Mouse (Mus musculus): ENCODE results near the gene Dpep1. TPM values are rescaled to one million over a fixed set of nuclear protein-coding genes. Genes with fewer than 3 reads are reported as not detected.

Dpep1 gene
- polyA plus RNA-seq, 1 experiment, result 0.92 TPM

DNA sequence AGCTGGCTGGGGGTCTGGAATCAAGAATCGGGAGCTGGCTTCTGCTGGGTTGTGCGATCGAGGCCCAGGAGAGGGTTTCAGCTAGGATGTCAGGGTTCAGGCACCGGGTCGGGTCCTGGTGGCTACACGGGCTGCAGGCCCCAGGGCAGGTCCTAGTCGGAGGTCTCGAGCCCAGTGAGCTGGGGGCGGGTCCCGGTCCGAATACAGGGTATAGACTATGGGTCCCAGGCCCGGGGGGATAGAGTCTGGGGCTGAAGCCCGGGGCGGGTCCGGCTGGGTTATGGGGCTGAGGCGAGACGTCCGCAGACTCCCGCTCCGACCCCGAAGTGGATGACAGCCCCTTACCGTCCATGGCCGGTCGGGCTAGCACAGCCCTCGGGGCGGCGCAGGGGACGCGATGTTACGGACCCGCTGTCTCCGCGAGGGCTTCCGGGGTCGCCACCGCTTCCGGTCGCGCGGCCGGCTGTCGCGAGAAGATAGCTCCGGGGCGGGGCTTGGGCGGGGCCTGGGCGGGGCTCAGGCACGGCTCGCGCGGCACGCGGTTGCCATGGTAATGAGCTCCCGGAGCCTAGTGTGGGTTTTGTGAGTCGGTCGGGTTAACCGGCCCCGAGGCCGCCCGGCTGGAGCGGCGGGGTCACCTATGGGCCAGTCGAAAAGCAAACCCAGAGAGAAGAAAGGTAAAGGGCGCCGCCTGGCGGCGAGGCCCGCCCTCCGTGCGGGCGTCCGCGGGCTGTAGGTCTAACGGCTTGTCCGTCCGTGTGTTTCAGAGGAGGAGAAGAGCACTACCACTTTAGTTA lies 26.5 kb downstream of the Dpep1 start, which contains the start of the genes Chmp1a and Spata33:
Chmp1a (minus strand) TSS at position 443 of the 797 bp plus-strand sequence.
Spata33 (plus strand) TSS at position 512 of the 797 bp plus-strand sequence.
- Histone ChIP-seq H3K79me3 (ENCODE audit: low read depth) (peaks cover 14% of the 10 kb centered on the region), H3K27me3 (ENCODE audit: control insufficient read depth, insufficient read depth, insufficient read length) (no peaks in the 10 kb centered on the region), H3K36me3 (ENCODE audit: control insufficient read depth, insufficient read depth) (peaks cover 12% of the 10 kb centered on the region), H3ac (ENCODE audit: control insufficient read depth, insufficient read length, low read depth) (peak within 1 kb of the TSS; percentile 96), H3K79me2 (ENCODE audit: control insufficient read depth, insufficient read depth) (peaks cover 20% of the 10 kb centered on the region), H3K4me3 (ENCODE audit: insufficient read depth, poor library complexity, severe bottlenecking) (peak within 1 kb of the TSS; percentile 96)
- TF ChIP-seq MAX (IDR thresholded peaks at IDR 0.05) (peak; percentile 13), CTCF (IDR thresholded peaks at IDR 0.05; ENCODE audit: control insufficient read depth, insufficient read depth, insufficient read length) (peak; percentile 73), MYOG (IDR thresholded peaks at IDR 0.05; ENCODE audit: control insufficient read depth, extremely low read depth, insufficient read length) (no peak)

DNA sequence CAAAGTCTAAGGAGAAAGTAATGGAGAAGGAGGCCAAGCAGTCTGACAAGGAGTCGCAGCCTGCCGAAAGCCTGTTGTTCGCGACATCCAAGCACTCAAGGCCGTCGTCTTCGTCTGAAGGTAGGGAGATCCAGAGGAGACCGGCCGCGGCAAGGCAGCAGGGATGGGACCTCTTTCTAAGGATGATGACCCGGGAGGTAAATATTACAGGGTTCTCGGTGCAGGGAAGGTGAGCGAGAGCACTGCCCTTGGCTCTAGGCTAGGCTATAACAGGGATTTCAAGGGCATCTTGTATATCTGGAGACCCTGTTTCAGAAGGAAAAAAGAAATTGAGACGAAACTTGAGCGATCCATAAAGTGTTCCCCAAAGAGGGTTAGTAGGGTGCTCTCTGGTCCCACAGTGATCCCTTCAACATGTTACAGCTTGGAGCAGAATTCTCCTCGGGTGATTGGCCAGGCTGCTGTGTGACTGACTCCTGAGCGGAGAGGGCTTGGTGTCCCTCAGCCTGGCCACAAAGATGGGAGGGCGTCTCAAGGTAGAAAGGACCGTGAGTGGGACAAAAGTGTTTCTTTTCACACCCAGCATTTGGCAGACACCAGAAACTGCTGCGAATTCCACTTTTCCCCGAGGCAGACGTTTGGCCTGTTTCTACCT lies 27.2 kb downstream of the Dpep1 start:
- peaks cover 8% of the 10 kb centered on the region for H3K36me3 ChIP-seq (ENCODE audit: control insufficient read depth, insufficient read depth)
- H3K27me3 ChIP-seq (ENCODE audit: control insufficient read depth, insufficient read depth, insufficient read length), result no peaks in the 10 kb centered on the region
- no peak for TF ChIP-seq FOSL1 (IDR thresholded peaks at IDR 0.05; ENCODE audit: insufficient read depth, low read length, poor library complexity, severe bottlenecking)
- no peak for TF ChIP-seq CEBPB (IDR thresholded peaks at IDR 0.05; ENCODE audit: low read depth)
- no peak for TF ChIP-seq MAX (IDR thresholded peaks at IDR 0.05)
- no peak for TF ChIP-seq MYOD1 (IDR thresholded peaks at IDR 0.05; ENCODE audit: control insufficient read depth, insufficient read length, low read depth)
- TF ChIP-seq MYOG (IDR thresholded peaks at IDR 0.05; ENCODE audit: control insufficient read depth, extremely low read depth, insufficient read length), result no peak
- TF ChIP-seq CTCF (IDR thresholded peaks at IDR 0.05; ENCODE audit: control insufficient read depth, insufficient read depth, insufficient read length), result no peak
- no peak for TF ChIP-seq USF1 (IDR thresholded peaks at IDR 0.05; ENCODE audit: low read depth)
- peaks cover 14% of the 10 kb centered on the region for H3K79me3 ChIP-seq (ENCODE audit: low read depth)
- peak overlapping the region; percentile 39 for H3K4me3 ChIP-seq (ENCODE audit: insufficient read depth, poor library complexity, severe bottlenecking)
- H3K79me2 ChIP-seq (ENCODE audit: control insufficient read depth, insufficient read depth), result peaks cover 20% of the 10 kb centered on the region
- peak overlapping the region; percentile 96 for H3ac ChIP-seq (ENCODE audit: control insufficient read depth, insufficient read length, low read depth)

DNA sequence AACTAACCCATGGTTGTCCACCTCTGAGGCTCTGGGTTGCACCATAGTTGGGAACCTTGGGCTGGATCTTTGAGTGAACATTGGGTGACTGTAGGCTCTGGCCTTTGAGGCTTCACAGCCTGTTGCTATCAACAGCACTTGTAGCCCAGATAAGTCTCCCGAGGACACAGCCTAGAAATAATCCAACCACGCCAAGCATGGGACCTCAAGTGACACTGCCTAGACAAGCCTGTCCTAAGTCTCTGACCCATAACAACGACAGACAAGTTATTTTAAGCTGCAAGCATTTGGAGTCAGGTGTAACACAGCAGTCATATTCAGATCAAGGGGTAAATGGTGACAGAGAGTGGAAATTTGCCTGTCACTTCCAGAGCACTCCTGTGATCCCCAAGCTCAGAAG lies 29.4 kb downstream of the Dpep1 start:
- peaks cover 14% of the 10 kb centered on the region for H3K79me3 ChIP-seq (ENCODE audit: low read depth)
- TF ChIP-seq CEBPB (IDR thresholded peaks at IDR 0.05; ENCODE audit: low read depth) (no peak), FOSL1 (IDR thresholded peaks at IDR 0.05; ENCODE audit: insufficient read depth, low read length, poor library complexity, severe bottlenecking) (no peak), MAX (IDR thresholded peaks at IDR 0.05) (no peak), CTCF (IDR thresholded peaks at IDR 0.05; ENCODE audit: control insufficient read depth, insufficient read depth, insufficient read length) (no peak), MYOG (IDR thresholded peaks at IDR 0.05; ENCODE audit: control insufficient read depth, extremely low read depth, insufficient read length) (no peak), MYOD1 (IDR thresholded peaks at IDR 0.05; ENCODE audit: control insufficient read depth, insufficient read length, low read depth) (no peak), USF1 (IDR thresholded peaks at IDR 0.05; ENCODE audit: low read depth) (no peak)
- no peak overlapping the region for H3ac ChIP-seq (ENCODE audit: control insufficient read depth, insufficient read length, low read depth)
- H3K27me3 ChIP-seq (ENCODE audit: control insufficient read depth, insufficient read depth, insufficient read length), result no peaks in the 10 kb centered on the region
- H3K79me2 ChIP-seq (ENCODE audit: control insufficient read depth, insufficient read depth), result peaks cover 20% of the 10 kb centered on the region
- no peak overlapping the region for H3K4me3 ChIP-seq (ENCODE audit: insufficient read depth, poor library complexity, severe bottlenecking)
- H3K36me3 ChIP-seq (ENCODE audit: control insufficient read depth, insufficient read depth), result no peaks in the 10 kb centered on the region

DNA sequence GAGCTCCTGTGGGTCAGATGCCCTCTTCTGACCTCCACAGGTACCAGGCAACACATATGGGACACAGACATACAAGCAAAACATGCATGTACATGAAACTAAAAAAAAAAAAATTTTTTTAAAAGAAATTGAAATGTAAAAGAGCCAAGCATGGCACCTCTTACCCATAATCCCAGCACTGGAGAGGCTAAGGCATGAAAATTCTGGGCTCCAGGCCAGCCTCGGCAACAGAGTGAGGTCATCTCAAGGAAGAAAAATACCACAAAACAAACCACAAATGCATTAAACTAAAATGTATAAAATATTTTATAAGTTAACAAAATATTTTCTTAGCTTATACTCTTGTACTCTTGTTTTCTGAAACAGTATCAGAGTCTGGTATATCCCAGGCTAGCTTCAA lies 34.9 kb downstream of the Dpep1 start:
- peaks cover 11% of the 10 kb centered on the region for H3K79me2 ChIP-seq (ENCODE audit: control insufficient read depth, insufficient read depth)
- TF ChIP-seq CTCF (IDR thresholded peaks at IDR 0.05; ENCODE audit: control insufficient read depth, insufficient read depth, insufficient read length) (no peak), MAX (IDR thresholded peaks at IDR 0.05) (no peak), FOSL1 (IDR thresholded peaks at IDR 0.05; ENCODE audit: insufficient read depth, low read length, poor library complexity, severe bottlenecking) (no peak), MYOG (IDR thresholded peaks at IDR 0.05; ENCODE audit: control insufficient read depth, extremely low read depth, insufficient read length) (no peak), CEBPB (IDR thresholded peaks at IDR 0.05; ENCODE audit: low read depth) (no peak), MYOD1 (IDR thresholded peaks at IDR 0.05; ENCODE audit: control insufficient read depth, insufficient read length, low read depth) (no peak), USF1 (IDR thresholded peaks at IDR 0.05; ENCODE audit: low read depth) (no peak)
- H3K4me3 ChIP-seq (ENCODE audit: insufficient read depth, poor library complexity, severe bottlenecking), result no peak overlapping the region
- peaks cover 5% of the 10 kb centered on the region for H3K79me3 ChIP-seq (ENCODE audit: low read depth)
- no peaks in the 10 kb centered on the region for H3K27me3 ChIP-seq (ENCODE audit: control insufficient read depth, insufficient read depth, insufficient read length)
- H3ac ChIP-seq (ENCODE audit: control insufficient read depth, insufficient read length, low read depth), result no peak overlapping the region
- no peaks in the 10 kb centered on the region for H3K36me3 ChIP-seq (ENCODE audit: control insufficient read depth, insufficient read depth)

DNA sequence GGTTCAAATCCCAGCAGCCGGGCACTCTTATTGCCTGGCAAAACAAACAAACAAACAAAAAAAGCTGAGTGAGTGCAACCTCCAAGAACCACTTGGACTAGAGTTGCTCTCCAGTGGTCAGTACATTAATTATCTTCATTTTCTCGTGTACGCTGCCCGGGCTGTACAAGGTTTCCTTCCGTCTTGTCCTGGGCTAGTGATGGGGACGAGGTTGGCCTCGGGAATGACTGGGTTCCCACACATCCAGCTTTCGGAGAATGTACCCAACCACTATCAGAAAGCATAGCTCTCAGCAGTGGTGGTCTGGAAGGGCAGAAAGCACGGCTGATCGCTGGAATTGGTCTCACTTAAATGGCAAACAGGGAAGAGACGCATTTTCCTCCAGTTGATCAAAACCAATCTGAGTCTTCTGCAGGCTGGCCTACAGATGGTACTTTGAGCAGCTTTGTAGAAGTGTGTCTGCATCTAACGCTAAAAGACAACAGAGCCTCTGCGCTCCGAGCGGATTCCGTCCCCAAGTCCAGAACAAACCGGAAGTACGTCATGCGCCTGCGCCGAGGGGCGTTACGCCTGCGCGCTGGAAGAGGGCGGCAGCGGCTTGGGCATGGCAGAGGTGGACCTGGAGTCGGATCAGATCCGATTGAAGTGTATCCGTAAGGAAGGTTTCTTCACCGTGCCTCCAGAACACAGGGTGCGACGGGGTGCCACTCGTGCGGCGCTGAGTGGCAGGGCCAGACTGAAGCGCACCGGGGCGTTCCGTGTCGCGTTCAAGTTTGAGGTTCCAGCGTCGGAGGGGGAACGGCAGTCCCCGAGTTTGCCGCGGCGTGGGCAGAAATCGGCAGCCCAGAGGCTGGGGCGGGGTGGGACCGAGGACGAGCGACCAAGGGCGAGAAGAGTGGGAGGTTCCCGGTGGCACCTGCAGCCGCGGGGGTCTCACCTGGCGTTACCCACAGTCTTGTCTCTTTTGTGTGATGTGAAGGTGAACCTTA lies 38.5 kb downstream of the Dpep1 start, which contains the start of gene Cdk10:
Cdk10 (plus strand) TSS at position 565 of the 989 bp plus-strand sequence.
- H3K36me3 ChIP-seq (ENCODE audit: control insufficient read depth, insufficient read depth), result peaks cover 7% of the 10 kb centered on the region
- H3K4me3 ChIP-seq (ENCODE audit: insufficient read depth, poor library complexity, severe bottlenecking), result peak within 1 kb of the TSS; percentile 78
- H3ac ChIP-seq (ENCODE audit: control insufficient read depth, insufficient read length, low read depth), result peak within 1 kb of the TSS; percentile 95
- H3K27me3 ChIP-seq (ENCODE audit: control insufficient read depth, insufficient read depth, insufficient read length), result no peaks in the 10 kb centered on the region
- H3K79me2 ChIP-seq (ENCODE audit: control insufficient read depth, insufficient read depth), result peaks cover 14% of the 10 kb centered on the region
- no peak for TF ChIP-seq FOSL1 (IDR thresholded peaks at IDR 0.05; ENCODE audit: insufficient read depth, low read length, poor library complexity, severe bottlenecking)
- no peak for TF ChIP-seq MAX (IDR thresholded peaks at IDR 0.05)
- no peak for TF ChIP-seq MYOG (IDR thresholded peaks at IDR 0.05; ENCODE audit: control insufficient read depth, extremely low read depth, insufficient read length)
- no peak for TF ChIP-seq CTCF (IDR thresholded peaks at IDR 0.05; ENCODE audit: control insufficient read depth, insufficient read depth, insufficient read length)
- TF ChIP-seq CEBPB (IDR thresholded peaks at IDR 0.05; ENCODE audit: low read depth), result no peak
- no peak for TF ChIP-seq USF1 (IDR thresholded peaks at IDR 0.05; ENCODE audit: low read depth)
- TF ChIP-seq MYOD1 (IDR thresholded peaks at IDR 0.05; ENCODE audit: control insufficient read depth, insufficient read length, low read depth), result no peak
- H3K79me3 ChIP-seq (ENCODE audit: low read depth), result peaks cover 5% of the 10 kb centered on the region

Measured in C2C12 (cell line).